Mouse (Mus musculus): ENCODE measurements around the gene Dnal1. TPM values are rescaled to one million over a fixed set of nuclear protein-coding genes. Genes with fewer than 3 reads are reported as not detected.
A peak's percentile ranks its signal among the peaks of the same experiment; 100 is the strongest.

Dnal1 gene
- polyA plus RNA-seq, 1 experiment from 2014 or later, result 5.4 TPM

- H3K4me1 ChIP-seq (replicated peaks), result peaks cover 56% of the 10 kb centered on the region
- WGBS, result 8% methylated on average over 6 of the region's 6 CpGs
- H3K9me3 ChIP-seq (replicated peaks), result no peaks in the 10 kb centered on the region
- peak overlapping the region; percentile 68 for H3K27ac ChIP-seq (ENCODE audit: poor library complexity, severe bottlenecking)
- no peaks in the 10 kb centered on the region for H3K27me3 ChIP-seq (replicated peaks)
- peak overlapping the region; percentile 32 for H3K4me2 ChIP-seq
- H3K36me3 ChIP-seq, result peaks cover 49% of the 10 kb centered on the region
- H3K9ac ChIP-seq, result no peak overlapping the region
- no peak overlapping the region for H3K4me3 ChIP-seq
- ATAC-seq (ENCODE audit: insufficient number of reproducible peaks, low FRiP score), result peak; percentile 64; the same call in 1 of the 2 replicates
These were observed 36.8 kb downstream of the Dnal1 start for GRCm38 (mm10) chr12:84150976-84151375.

GRCm38 (mm10) chr12:84151911-84152310 lies 37.7 kb downstream of the Dnal1 start:
- WGBS, result 71% methylated on average over 10 of the region's 10 CpGs
- Histone ChIP-seq H3K4me1 (replicated peaks) (peaks cover 56% of the 10 kb centered on the region), H3K36me3 (peaks cover 54% of the 10 kb centered on the region), H3K4me2 (peak overlapping the region; percentile 32; the same call in 1 of the 2 replicates), H3K9me3 (replicated peaks) (no peaks in the 10 kb centered on the region), H3K4me3 (no peak overlapping the region), H3K27me3 (replicated peaks) (no peaks in the 10 kb centered on the region), H3K9ac (no peak overlapping the region; the same call in 1 of the 2 replicates), H3K27ac (ENCODE audit: poor library complexity, severe bottlenecking) (peak overlapping the region; percentile 68)
- no peak for ATAC-seq (ENCODE audit: insufficient number of reproducible peaks, low FRiP score)

- no peak overlapping the region; the same call in 1 of the 2 replicates for H3K27ac ChIP-seq (ENCODE audit: poor library complexity, severe bottlenecking)
- H3K9ac ChIP-seq, result no peak overlapping the region
- no peak overlapping the region for H3K4me3 ChIP-seq
- 63% methylated on average over 32 of the region's 32 CpGs for WGBS
- ATAC-seq (ENCODE audit: insufficient number of reproducible peaks, low FRiP score), result peak; percentile 52
- H3K9me3 ChIP-seq (replicated peaks), result no peaks in the 10 kb centered on the region
- H3K4me2 ChIP-seq, result peak overlapping the region; percentile 32
- H3K36me3 ChIP-seq, result peaks cover 56% of the 10 kb centered on the region
- H3K4me1 ChIP-seq (replicated peaks), result peaks cover 56% of the 10 kb centered on the region
- H3K27me3 ChIP-seq (replicated peaks), result no peaks in the 10 kb centered on the region
These were observed 38.4 kb downstream of the Dnal1 start for GRCm38 (mm10) chr12:84152352-84153190.

- ATAC-seq (ENCODE audit: insufficient number of reproducible peaks, low FRiP score), result no peak
- no peaks in the 10 kb centered on the region for H3K9me3 ChIP-seq (replicated peaks)
- no peaks in the 10 kb centered on the region for H3K27me3 ChIP-seq (replicated peaks)
- H3K4me3 ChIP-seq, result no peak overlapping the region
- H3K9ac ChIP-seq, result no peak overlapping the region
- H3K36me3 ChIP-seq, result peaks cover 65% of the 10 kb centered on the region
- H3K27ac ChIP-seq (ENCODE audit: poor library complexity, severe bottlenecking), result no peak overlapping the region
- 76% methylated on average over 6 of the region's 6 CpGs for WGBS
- no peak overlapping the region for H3K4me2 ChIP-seq
- H3K4me1 ChIP-seq (replicated peaks), result peaks cover 61% of the 10 kb centered on the region
These were observed 39.2 kb downstream of the Dnal1 start for GRCm38 (mm10) chr12:84153414-84153813.

GRCm38 (mm10) chr12:84154786-84155522 lies 40.8 kb downstream of the Dnal1 start:
- Histone ChIP-seq H3K27me3 (replicated peaks) (no peaks in the 10 kb centered on the region), H3K4me2 (no peak overlapping the region), H3K9me3 (replicated peaks) (no peaks in the 10 kb centered on the region), H3K4me1 (replicated peaks) (peaks cover 53% of the 10 kb centered on the region), H3K9ac (no peak overlapping the region; the same call in 1 of the 2 replicates), H3K27ac (ENCODE audit: poor library complexity, severe bottlenecking) (peak overlapping the region; percentile 49; the same call in 1 of the 2 replicates), H3K36me3 (peaks cover 79% of the 10 kb centered on the region), H3K4me3 (no peak overlapping the region)
- WGBS, result 47% methylated on average over 11 of the region's 11 CpGs
- ATAC-seq (ENCODE audit: insufficient number of reproducible peaks, low FRiP score), result no peak

- no peak overlapping the region for H3K9ac ChIP-seq
- peaks cover 82% of the 10 kb centered on the region for H3K36me3 ChIP-seq
- no peak overlapping the region for H3K4me2 ChIP-seq
- no peak overlapping the region for H3K4me3 ChIP-seq
- no peak overlapping the region for H3K27ac ChIP-seq (ENCODE audit: poor library complexity, severe bottlenecking)
- 73% methylated on average over 2 of the region's 2 CpGs for WGBS
- no peaks in the 10 kb centered on the region for H3K9me3 ChIP-seq (replicated peaks)
- no peaks in the 10 kb centered on the region for H3K27me3 ChIP-seq (replicated peaks)
- peaks cover 48% of the 10 kb centered on the region for H3K4me1 ChIP-seq (replicated peaks)
- ATAC-seq (ENCODE audit: insufficient number of reproducible peaks, low FRiP score), result no peak
These were observed 41.3 kb downstream of the Dnal1 start for GRCm38 (mm10) chr12:84155523-84155871.

- H3K4me2 ChIP-seq, result no peak overlapping the region
- no peak overlapping the region for H3K27ac ChIP-seq (ENCODE audit: poor library complexity, severe bottlenecking)
- ATAC-seq (ENCODE audit: insufficient number of reproducible peaks, low FRiP score), result no peak
- peaks cover 47% of the 10 kb centered on the region for H3K4me1 ChIP-seq (replicated peaks)
- WGBS, result 93% methylated on average over 18 of the region's 18 CpGs
- H3K36me3 ChIP-seq, result peaks cover 84% of the 10 kb centered on the region
- no peak overlapping the region for H3K4me3 ChIP-seq
- H3K9ac ChIP-seq, result no peak overlapping the region
- no peaks in the 10 kb centered on the region for H3K9me3 ChIP-seq (replicated peaks)
- no peaks in the 10 kb centered on the region for H3K27me3 ChIP-seq (replicated peaks)
These were observed 42.0 kb downstream of the Dnal1 start for GRCm38 (mm10) chr12:84156210-84156609.

- no peak for ATAC-seq (ENCODE audit: insufficient number of reproducible peaks, low FRiP score)
- peak overlapping the region; percentile 1; the same call in 1 of the 2 replicates for H3K27ac ChIP-seq (ENCODE audit: poor library complexity, severe bottlenecking)
- no peaks in the 10 kb centered on the region for H3K27me3 ChIP-seq (replicated peaks)
- H3K9ac ChIP-seq, result no peak overlapping the region
- H3K36me3 ChIP-seq, result peaks cover 75% of the 10 kb centered on the region
- 63% methylated on average over 14 of the region's 14 CpGs for WGBS
- peaks cover 33% of the 10 kb centered on the region for H3K4me1 ChIP-seq (replicated peaks)
- H3K4me2 ChIP-seq, result no peak overlapping the region
- H3K9me3 ChIP-seq (replicated peaks), result no peaks in the 10 kb centered on the region
- no peak overlapping the region for H3K4me3 ChIP-seq
These were observed 44.0 kb downstream of the Dnal1 start for GRCm38 (mm10) chr12:84158156-84158555.

GRCm38 (mm10) chr12:84160491-84160890 lies 46.3 kb downstream of the Dnal1 start:
- Histone ChIP-seq H3K36me3 (peaks cover 64% of the 10 kb centered on the region), H3K27ac (ENCODE audit: poor library complexity, severe bottlenecking) (no peak overlapping the region), H3K4me2 (no peak overlapping the region), H3K27me3 (replicated peaks) (no peaks in the 10 kb centered on the region), H3K9ac (no peak overlapping the region), H3K4me1 (replicated peaks) (peaks cover 22% of the 10 kb centered on the region), H3K9me3 (replicated peaks) (no peaks in the 10 kb centered on the region), H3K4me3 (no peak overlapping the region)
- 90% methylated on average over 8 of the region's 8 CpGs for WGBS
- ATAC-seq (ENCODE audit: insufficient number of reproducible peaks, low FRiP score), result no peak

GRCm38 (mm10) chr12:84161116-84161515 lies 47.0 kb downstream of the Dnal1 start:
- ATAC-seq (ENCODE audit: insufficient number of reproducible peaks, low FRiP score), result peak; percentile 44; the same call in 1 of the 2 replicates
- Histone ChIP-seq H3K4me1 (replicated peaks) (peaks cover 28% of the 10 kb centered on the region), H3K27me3 (replicated peaks) (no peaks in the 10 kb centered on the region), H3K9me3 (replicated peaks) (no peaks in the 10 kb centered on the region), H3K27ac (ENCODE audit: poor library complexity, severe bottlenecking) (no peak overlapping the region), H3K36me3 (peaks cover 61% of the 10 kb centered on the region), H3K4me2 (peak overlapping the region; percentile 38), H3K9ac (no peak overlapping the region), H3K4me3 (no peak overlapping the region)
- 26% methylated on average over 8 of the region's 8 CpGs for WGBS
